Mouse (Mus musculus): Measurements from ENCODE around the gene Ugt1a6b. TPM values are rescaled to one million over a fixed set of nuclear protein-coding genes. Genes with fewer than 3 reads are reported as not detected.
"Not testable (repeated sequence)": the region's sequence is repeated elsewhere in the genome, so short reads cannot be mapped to it uniquely, and the experiment has no call there.

The Ugt1a6b gene
- polyA plus RNA-seq, 1 experiment from 2014 or later, result 2.2 TPM

- not testable (repeated sequence) for H3K9ac ChIP-seq; H3K4me3 ChIP-seq; H3K4me1 ChIP-seq (replicated peaks); ATAC-seq (ENCODE audit: low FRiP score); H3K27me3 ChIP-seq; H3K4me2 ChIP-seq; H3K27ac ChIP-seq; H3K36me3 ChIP-seq
- H3K9me3 ChIP-seq, result peaks cover 33% of the 10 kb centered on the region
Measured at GRCm38 (mm10) chr1:88223011-88223515, 120.0 kb downstream of the Ugt1a6b start.

- Histone ChIP-seq H3K36me3 (no peaks in the 10 kb centered on the region), H3K27ac (no peak overlapping the region), H3K9me3 (peaks cover 38% of the 10 kb centered on the region), H3K4me1 (replicated peaks) (no peaks in the 10 kb centered on the region), H3K4me2 (no peak overlapping the region), H3K4me3 (no peak overlapping the region), H3K27me3 (no peaks in the 10 kb centered on the region), H3K9ac (no peak overlapping the region)
- WGBS, result 62% methylated on average over 1 of the region's 1 CpGs
- no peak for ATAC-seq (ENCODE audit: low FRiP score)
Measured at GRCm38 (mm10) chr1:88223591-88223990, 120.5 kb downstream of the Ugt1a6b start.

- 66% methylated on average over 2 of the region's 2 CpGs for WGBS
- H3K27me3 ChIP-seq, result no peaks in the 10 kb centered on the region
- no peaks in the 10 kb centered on the region for H3K36me3 ChIP-seq
- no peak overlapping the region for H3K9ac ChIP-seq
- no peak overlapping the region for H3K4me3 ChIP-seq
- no peak overlapping the region for H3K27ac ChIP-seq
- H3K4me1 ChIP-seq (replicated peaks), result no peaks in the 10 kb centered on the region
- peaks cover 44% of the 10 kb centered on the region for H3K9me3 ChIP-seq
- H3K4me2 ChIP-seq, result no peak overlapping the region
- no peak for ATAC-seq (ENCODE audit: low FRiP score)
Measured at GRCm38 (mm10) chr1:88224029-88224776, 121.2 kb downstream of the Ugt1a6b start.

- not testable (repeated sequence) for ATAC-seq (ENCODE audit: low FRiP score); H3K27ac ChIP-seq; H3K4me3 ChIP-seq; H3K4me2 ChIP-seq; H3K27me3 ChIP-seq; H3K4me1 ChIP-seq (replicated peaks); H3K9ac ChIP-seq; H3K36me3 ChIP-seq
- H3K9me3 ChIP-seq, result peaks cover 55% of the 10 kb centered on the region
- WGBS, result 40% methylated on average over 2 of the region's 2 CpGs
Measured at GRCm38 (mm10) chr1:88225301-88225700, 122.2 kb downstream of the Ugt1a6b start.

GRCm38 (mm10) chr1:88225741-88226140 lies 122.7 kb downstream of the Ugt1a6b start:
- Histone ChIP-seq H3K4me1 (replicated peaks) (no peaks in the 10 kb centered on the region), H3K4me3 (no peak overlapping the region)
- ATAC-seq (ENCODE audit: low FRiP score), result no peak

GRCm38 (mm10) chr1:88226670-88227379 lies 123.8 kb downstream of the Ugt1a6b start, which contains the start of gene Mroh2a:
Gene Mroh2a, plus strand, starts transcription at chr1:88226986.
- no peaks in the 10 kb centered on the region for H3K27me3 ChIP-seq
- no peak within 1 kb of the TSS for H3K4me3 ChIP-seq
- no peaks in the 10 kb centered on the region for H3K36me3 ChIP-seq
- H3K4me1 ChIP-seq (replicated peaks), result no peaks in the 10 kb centered on the region
- H3K27ac ChIP-seq, result no peak within 1 kb of the TSS
- H3K9ac ChIP-seq, result no peak within 1 kb of the TSS
- H3K4me2 ChIP-seq, result no peak within 1 kb of the TSS
- ATAC-seq (ENCODE audit: low FRiP score), result no peak
- peaks cover 70% of the 10 kb centered on the region for H3K9me3 ChIP-seq
- 52% methylated on average over 5 of the region's 5 CpGs for WGBS

More at GRCm38 (mm10) chr1:88225741-88226140, 122.7 kb downstream of the Ugt1a6b start:
- Histone ChIP-seq H3K27me3 (no peaks in the 10 kb centered on the region), H3K27ac (no peak overlapping the region), H3K9ac (no peak overlapping the region), H3K9me3 (peaks cover 59% of the 10 kb centered on the region), H3K36me3 (no peaks in the 10 kb centered on the region), H3K4me2 (no peak overlapping the region)

GRCm38 (mm10) chr1:88227482-88227881 lies 124.4 kb downstream of the Ugt1a6b start:
- no peak overlapping the region for H3K27ac ChIP-seq
- no peaks in the 10 kb centered on the region for H3K27me3 ChIP-seq
- H3K9me3 ChIP-seq, result peaks cover 73% of the 10 kb centered on the region
- H3K4me2 ChIP-seq, result no peak overlapping the region
- no peaks in the 10 kb centered on the region for H3K36me3 ChIP-seq
- WGBS, result 57% methylated on average over 2 of the region's 2 CpGs
- ATAC-seq (ENCODE audit: low FRiP score), result no peak
- H3K4me3 ChIP-seq, result no peak overlapping the region
- H3K9ac ChIP-seq, result no peak overlapping the region
- H3K4me1 ChIP-seq (replicated peaks), result no peaks in the 10 kb centered on the region

- Histone ChIP-seq H3K9ac (no peak overlapping the region), H3K4me1 (replicated peaks) (no peaks in the 10 kb centered on the region), H3K27ac (no peak overlapping the region), H3K4me2 (no peak overlapping the region), H3K4me3 (no peak overlapping the region), H3K9me3 (peaks cover 79% of the 10 kb centered on the region), H3K27me3 (no peaks in the 10 kb centered on the region), H3K36me3 (no peaks in the 10 kb centered on the region)
- WGBS, result 74% methylated on average over 7 of the region's 7 CpGs
- no peak for ATAC-seq (ENCODE audit: low FRiP score)
Measured at GRCm38 (mm10) chr1:88228121-88228520, 125.1 kb downstream of the Ugt1a6b start.

GRCm38 (mm10) chr1:88229566-88229965 lies 126.5 kb downstream of the Ugt1a6b start:
- peaks cover 94% of the 10 kb centered on the region for H3K9me3 ChIP-seq
- H3K9ac ChIP-seq, result no peak overlapping the region
- no peaks in the 10 kb centered on the region for H3K36me3 ChIP-seq
- H3K4me3 ChIP-seq, result no peak overlapping the region
- H3K4me1 ChIP-seq (replicated peaks), result no peaks in the 10 kb centered on the region
- ATAC-seq (ENCODE audit: low FRiP score), result no peak
- 81% methylated on average over 3 of the region's 3 CpGs for WGBS
- H3K27ac ChIP-seq, result no peak overlapping the region
- H3K27me3 ChIP-seq, result no peaks in the 10 kb centered on the region
- H3K4me2 ChIP-seq, result no peak overlapping the region

- Histone ChIP-seq H3K4me3 (no peak overlapping the region), H3K36me3 (no peaks in the 10 kb centered on the region), H3K9me3 (peaks cover 98% of the 10 kb centered on the region), H3K27me3 (no peaks in the 10 kb centered on the region), H3K27ac (no peak overlapping the region), H3K4me2 (no peak overlapping the region), H3K9ac (no peak overlapping the region), H3K4me1 (replicated peaks) (no peaks in the 10 kb centered on the region)
- no peak for ATAC-seq (ENCODE audit: low FRiP score)
- 88% methylated on average over 5 of the region's 5 CpGs for WGBS
Measured at GRCm38 (mm10) chr1:88229986-88230385, 126.9 kb downstream of the Ugt1a6b start.

GRCm38 (mm10) chr1:88230421-88230820 lies 127.4 kb downstream of the Ugt1a6b start:
- peak; percentile 2; the same call in 1 of the 2 replicates for ATAC-seq (ENCODE audit: low FRiP score)

GRCm38 (mm10) chr1:88230981-88231802 lies 128.1 kb downstream of the Ugt1a6b start:
- Histone ChIP-seq H3K9me3 (peaks cover 100% of the 10 kb centered on the region), H3K27me3 (no peaks in the 10 kb centered on the region), H3K4me3 (no peak overlapping the region), H3K4me1 (replicated peaks) (no peaks in the 10 kb centered on the region), H3K27ac (no peak overlapping the region), H3K4me2 (no peak overlapping the region), H3K36me3 (no peaks in the 10 kb centered on the region), H3K9ac (no peak overlapping the region)
- no peak for ATAC-seq (ENCODE audit: low FRiP score)
- 77% methylated on average over 6 of the region's 6 CpGs for WGBS

More at GRCm38 (mm10) chr1:88230421-88230820, 127.4 kb downstream of the Ugt1a6b start:
- 76% methylated on average over 7 of the region's 7 CpGs for WGBS
- Histone ChIP-seq H3K4me3 (no peak overlapping the region), H3K36me3 (no peaks in the 10 kb centered on the region), H3K9me3 (peaks cover 100% of the 10 kb centered on the region), H3K27ac (no peak overlapping the region), H3K4me1 (replicated peaks) (no peaks in the 10 kb centered on the region), H3K27me3 (no peaks in the 10 kb centered on the region), H3K4me2 (no peak overlapping the region), H3K9ac (no peak overlapping the region)
